Mouse (Mus musculus) lung, embryonic 16.5 days (tissue): Measurements from ENCODE around the gene Hist1h2ah. TPM values are rescaled to one million over a fixed set of nuclear protein-coding genes. Genes with fewer than 3 reads are reported as not detected.

Source experiments
- ATAC-seq: fragments of 200-750 bp; cut with Nextera tagmentation; 2 replicates; pipeline ENCODE4 v1.8.0; 2017; ENCODE audit warnings: low read depth, mild to moderate bottlenecking, moderate library complexity
- H3K27ac ChIP-seq: fragments of 300-500 bp; sonication (generic); 2 replicates; pipeline ENCODE4 v1.5.1; 2014; ENCODE audit warnings: mild to moderate bottlenecking, control low read depth, low read length
- H3K27me3 ChIP-seq: fragments of 300-500 bp; sonication (generic); 2 replicates; pipeline ENCODE4 v1.6.1; 2014; ENCODE audit warnings: low read depth, low read length, mixed read lengths; ENCODE audit not compliant: control insufficient read depth, insufficient read depth
- H3K36me3 ChIP-seq: fragments of 300-500 bp; sonication (generic); 2 replicates; pipeline ENCODE4 v1.6.1; 2014; ENCODE audit warnings: low read length; ENCODE audit not compliant: control insufficient read depth, insufficient read depth
- H3K4me1 ChIP-seq: fragments of 300-500 bp; sonication (generic); replicated peaks from 2 replicates; pipeline ENCODE4 v1.6.1; 2014; ENCODE audit warnings: low read length, mixed read lengths; ENCODE audit not compliant: control insufficient read depth, insufficient read depth
- H3K4me2 ChIP-seq: fragments of 300-500 bp; sonication (generic); 2 replicates; pipeline ENCODE4 v1.6.1; 2014; ENCODE audit warnings: low read depth, low read length, control low read depth
- H3K4me3 ChIP-seq: fragments of 300-500 bp; sonication (generic); 2 replicates; pipeline ENCODE4 v1.5.1; 2014; ENCODE audit warnings: mild to moderate bottlenecking, low read length, control low read depth
- H3K9ac ChIP-seq: fragments of 300-500 bp; sonication (generic); 2 replicates; pipeline ENCODE4 v1.6.1; 2014; ENCODE audit warnings: low read length, control low read depth
- H3K9me3 ChIP-seq: fragments of 300-500 bp; sonication (generic); 2 replicates; pipeline ENCODE4 v1.6.1; 2016; ENCODE audit warnings: low read length; ENCODE audit not compliant: control insufficient read depth
- WGBS: fragments of 180-500 bp; shearing (Covaris S2); extraction: QIAGEN DNeasy Blood & Tissue Kit; methylation state at CpG from one replicate; pipeline ENCODE4 v1.1.7; 2014; 5-methylcytosine and 5-hydroxymethylcytosine counted together
- microRNA-seq: library from miRNA; unstranded; fragments of <30 nt; microRNA quantifications from one replicate; pipeline ENCODE4, GENCODE M21; 2016
- polyA plus RNA-seq: library from polyadenylated mRNA; unstranded; fragments of >200 nt; fragmentation: Nextera tagmentation; extraction: Ambion mirVana; gene quantifications from 2 replicates; pipeline ENCODE4 v1.2.1, GENCODE M21; 2015

The Hist1h2ah gene
- polyA plus RNA-seq, 1 experiment from 2014 or later, result 15.3 TPM

GRCm38 (mm10) chr13:21995331-21995914, 39.9 kb downstream of the Hist1h2ah start:
- Histone ChIP-seq H3K4me2 (peak overlapping the region; percentile 84), H3K4me1 (peaks cover 10% of the 10 kb centered on the region; the same call in 1 of the 2 replicates), H3K27ac (no peak overlapping the region), H3K9me3 (no peaks in the 10 kb centered on the region), H3K4me3 (peak overlapping the region; percentile 55), H3K27me3 (peaks cover 37% of the 10 kb centered on the region), H3K9ac (peak overlapping the region; percentile 43; the same call in 1 of the 2 replicates), H3K36me3 (no peaks in the 10 kb centered on the region)
- WGBS, result under 1% methylated on average over 21 of the region's 21 CpGs
- peak; percentile 75 for ATAC-seq

- WGBS, result 3% methylated on average over 8 of the region's 8 CpGs
- no peak overlapping the region for H3K27ac ChIP-seq
- no peak for ATAC-seq
Observed at GRCm38 (mm10) chr13:21994896-21995295, 40.5 kb downstream of the Hist1h2ah start.

GRCm38 (mm10) chr13:21993957-21994738, 41.2 kb downstream of the Hist1h2ah start:
- peaks cover 26% of the 10 kb centered on the region for H3K27me3 ChIP-seq
- peaks cover 10% of the 10 kb centered on the region; the same call in 1 of the 2 replicates for H3K4me1 ChIP-seq
- H3K36me3 ChIP-seq, result no peaks in the 10 kb centered on the region
- no peak overlapping the region for H3K27ac ChIP-seq
- ATAC-seq, result no peak
- no peaks in the 10 kb centered on the region for H3K9me3 ChIP-seq
- peak overlapping the region; percentile 13 for H3K4me2 ChIP-seq
- no peak overlapping the region for H3K9ac ChIP-seq
- 4% methylated on average over 22 of the region's 22 CpGs for WGBS
- no peak overlapping the region for H3K4me3 ChIP-seq

More at GRCm38 (mm10) chr13:21994896-21995295, 40.5 kb downstream of the Hist1h2ah start:
- peak overlapping the region; percentile 55 for H3K4me3 ChIP-seq
- H3K9ac ChIP-seq, result peak overlapping the region; percentile 43; the same call in 1 of the 2 replicates
- H3K4me2 ChIP-seq, result peak overlapping the region; percentile 84
- peaks cover 10% of the 10 kb centered on the region; the same call in 1 of the 2 replicates for H3K4me1 ChIP-seq
- peaks cover 33% of the 10 kb centered on the region for H3K27me3 ChIP-seq
- H3K9me3 ChIP-seq, result no peaks in the 10 kb centered on the region
- no peaks in the 10 kb centered on the region for H3K36me3 ChIP-seq

GRCm38 (mm10) chr13:21992550-21992949, 42.8 kb downstream of the Hist1h2ah start:
- Histone ChIP-seq H3K36me3 (no peaks in the 10 kb centered on the region), H3K9me3 (no peaks in the 10 kb centered on the region), H3K4me3 (no peak overlapping the region), H3K27me3 (peaks cover 11% of the 10 kb centered on the region), H3K9ac (no peak overlapping the region), H3K4me2 (no peak overlapping the region), H3K4me1 (peaks cover 10% of the 10 kb centered on the region; the same call in 1 of the 2 replicates), H3K27ac (no peak overlapping the region)
- WGBS, result 80% methylated on average over 5 of the region's 5 CpGs
- no peak for ATAC-seq

Small RNA genes within 50 kb of the gene (microRNA-seq; reads per million reads assigned to microRNA genes)
- gene Gm26300, result not detected
- gene Gm44390, result not detected
- not detected for gene Gm44486

Other genes starting within 250 kb of the Hist1h2ah start
- gene Hist1h2an, start 248.3 kb downstream of the Hist1h2ah start, polyA plus RNA-seq, result 1.8 and 5.1 TPM in 2 replicates
- gene Hist1h2bp, start 248.1 kb downstream of the Hist1h2ah start, polyA plus RNA-seq, result 1.0 and 1.2 TPM in 2 replicates
- 24.2 and 25.0 TPM in 2 replicates for gene Hist1h2bq, start 225.4 kb downstream of the Hist1h2ah start, polyA plus RNA-seq
- 3.4 TPM in 1 of 2 replicates, not detected in the other for gene Hist1h2ao, start 225.1 kb downstream of the Hist1h2ah start, polyA plus RNA-seq
- gene Hist1h4m, start 223.8 kb downstream of the Hist1h2ah start, polyA plus RNA-seq, result not detected in 2 replicates
- gene Hist1h4n, start 203.4 kb downstream of the Hist1h2ah start, polyA plus RNA-seq, result 19.0 and 22.4 TPM in 2 replicates
- gene Hist1h2ap, start 202.1 kb downstream of the Hist1h2ah start, polyA plus RNA-seq, result 3,144 and 3,910 TPM in 2 replicates
- gene Hist1h2br, start 201.8 kb downstream of the Hist1h2ah start, polyA plus RNA-seq, result 26.3 and 29.0 TPM in 2 replicates
- gene Zfp184, start 90.5 kb downstream of the Hist1h2ah start, polyA plus RNA-seq, result 7.9 and 12.5 TPM in 2 replicates
- gene Pom121l2, start 54.4 kb downstream of the Hist1h2ah start, polyA plus RNA-seq, result 0.16 and 0.18 TPM in 2 replicates
- gene Prss16, start 25.8 kb downstream of the Hist1h2ah start, polyA plus RNA-seq, result 10.0 and 26.0 TPM in 2 replicates
- 6.6 and 7.3 TPM in 2 replicates for gene Hist1h2bk, start 302 bp upstream of the Hist1h2ah start, polyA plus RNA-seq
- 23.6 and 24.3 TPM in 2 replicates for gene Hist1h4i, start 5.8 kb upstream of the Hist1h2ah start, polyA plus RNA-seq
- 36.8 and 53.7 TPM in 2 replicates for gene Hist1h2ag, start 7.4 kb upstream of the Hist1h2ah start, polyA plus RNA-seq
- gene Hist1h2bj, start 7.6 kb upstream of the Hist1h2ah start, polyA plus RNA-seq, result 12.9 and 16.4 TPM in 2 replicates
- gene Vmn1r188, start 48.9 kb upstream of the Hist1h2ah start, polyA plus RNA-seq, result not detected in 2 replicates
- not detected in 2 replicates for gene Vmn1r189, start 70.3 kb upstream of the Hist1h2ah start, polyA plus RNA-seq
- gene Vmn1r191, start 148.4 kb upstream of the Hist1h2ah start, polyA plus RNA-seq, result not detected in 2 replicates
- gene Vmn1r192, start 155.6 kb upstream of the Hist1h2ah start, polyA plus RNA-seq, result not detected in 2 replicates
- not detected in 2 replicates for gene Vmn1r193, start 187.6 kb upstream of the Hist1h2ah start, polyA plus RNA-seq
- gene Vmn1r194, start 208.6 kb upstream of the Hist1h2ah start, polyA plus RNA-seq, result not detected in 2 replicates
- not detected in 2 replicates for gene Vmn1r195, start 235.0 kb upstream of the Hist1h2ah start, polyA plus RNA-seq